Mouse (Mus musculus): Measurements from ENCODE around the gene Galr3. TPM values are rescaled to one million over a fixed set of nuclear protein-coding genes. Genes with fewer than 3 reads are reported as not detected.

Gene Galr3
- total and polyA plus RNA-seq, 3 experiments, result 2.6 to 4.5 TPM; not detected in 1

DNA sequence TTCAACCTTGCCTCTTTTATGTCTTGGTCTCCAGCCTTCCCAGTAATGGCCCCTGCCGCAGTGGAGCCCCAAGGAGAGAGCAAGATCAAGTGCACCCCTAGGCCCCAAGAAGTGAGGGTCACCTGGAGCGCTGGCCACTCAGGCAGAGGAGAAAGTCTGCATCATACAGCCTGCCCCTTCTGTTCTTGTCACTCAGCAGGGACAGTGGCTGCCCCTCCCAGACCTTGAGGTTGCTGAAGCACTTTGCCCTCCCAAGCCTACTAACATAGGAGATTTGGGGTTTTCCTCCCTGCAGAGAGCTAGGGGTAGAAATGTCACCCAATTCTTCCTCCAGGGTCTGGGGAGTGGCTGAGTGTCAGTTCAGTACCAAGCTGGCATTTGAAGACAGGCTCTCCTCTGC is 10.7 kb downstream of the Galr3 start:
- no peak overlapping the region for H3K27ac ChIP-seq (ENCODE audit: control insufficient read depth, low read depth, low read length)

DNA sequence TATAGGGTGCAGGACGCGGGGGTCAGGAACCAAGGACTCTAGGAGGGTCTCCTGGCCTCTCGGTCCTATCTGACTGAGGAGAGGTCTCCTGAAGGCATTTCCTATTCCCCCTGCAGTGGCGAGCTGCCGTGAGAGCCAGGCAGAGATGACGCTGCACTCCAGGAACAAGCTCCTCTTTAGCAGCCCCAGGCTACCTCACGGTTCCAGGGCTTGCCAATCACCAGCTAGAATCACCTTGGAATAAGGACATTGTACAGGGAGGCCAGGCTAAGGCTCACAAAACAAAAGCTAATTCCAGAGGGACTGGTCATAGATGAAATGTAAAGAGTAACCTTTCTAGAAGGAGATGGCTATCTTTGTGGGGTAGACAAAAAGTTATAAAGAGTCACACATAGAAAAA is 14.9 kb downstream of the Galr3 start:
- H3K79me2 ChIP-seq (ENCODE audit: control insufficient read depth, insufficient read depth, low read length, poor library complexity), result 0 out of 2 replicates have a peak, but pooled peaks cover 3% of the 10 kb centered on the region
- peaks cover 0 to 3% of the 10 kb centered on the region in 2 experiments; a peak in 1 of 4 replicates for H3K4me1 ChIP-seq (ENCODE audit: control insufficient read depth in 1 of 2, insufficient read depth in 2 of 2, low read length in 2 of 2)
- H3K9ac ChIP-seq (ENCODE audit: control insufficient read depth, low read depth, low read length, poor library complexity, severe bottlenecking), result no peak overlapping the region
- H3K9me3 ChIP-seq (replicated peaks; ENCODE audit: insufficient read depth, low read length), result no peaks in the 10 kb centered on the region
- no peak overlapping the region for H3K4me3 ChIP-seq (ENCODE audit: control insufficient read depth in 1 of 2, insufficient read depth in 1 of 2, low read depth in 2 of 2, low read length in 2 of 2)
- peaks cover 3 to 8% of the 10 kb centered on the region in 2 experiments; a peak in 3 of 4 replicates for H3K36me3 ChIP-seq (ENCODE audit: control insufficient read depth in 1 of 2, insufficient read depth in 2 of 2, low read length in 2 of 2)
- DNase-seq (ENCODE audit: low read depth, low spot score), result no peak
- H3K27ac ChIP-seq (ENCODE audit: control insufficient read depth, low read depth, low read length), result no peak overlapping the region
- TF ChIP-seq UBTF (IDR thresholded peaks at IDR 0.05; ENCODE audit: borderline replicate concordance, insufficient read depth, low read depth, low read length) (no peak), CHD1 (IDR thresholded peaks at IDR 0.05; ENCODE audit: low read depth, low read length) (no peak), JUND (IDR thresholded peaks at IDR 0.05; ENCODE audit: low read depth, low read length) (no peak), USF1 (IDR thresholded peaks at IDR 0.05; ENCODE audit: low read depth, low read length) (no peak)
- H3K27me3 ChIP-seq (ENCODE audit: control insufficient read depth in 1 of 2, insufficient read depth in 2 of 2, low read length in 2 of 2), result no peaks in the 10 kb centered on the region

More for the DNA sequence above, 10.7 kb downstream of the Galr3 start:
- no peak for TF ChIP-seq GATA1 (IDR thresholded peaks at IDR 0.05; ENCODE audit: low read depth, low read length)
- no peak for TF ChIP-seq MYC (IDR thresholded peaks at IDR 0.05; ENCODE audit: low read depth, low read length)
- TF ChIP-seq ZMIZ1 (IDR thresholded peaks at IDR 0.05; ENCODE audit: low read depth, low read length), result no peak
- no peak for TF ChIP-seq BHLHE40 (IDR thresholded peaks at IDR 0.05; ENCODE audit: borderline replicate concordance, low read depth, low read length)
- TF ChIP-seq POLR2AphosphoS5 (IDR thresholded peaks at IDR 0.05; ENCODE audit: borderline replicate concordance, low read depth, low read length), result no peak
- no peak for TF ChIP-seq HCFC1 (IDR thresholded peaks at IDR 0.05; ENCODE audit: low read depth, low read length)
- no peak for TF ChIP-seq CTCF (IDR thresholded peaks at IDR 0.05 in 2 of 3, conservative IDR thresholded peaks at IDR 0.05 in 1 of 3; ENCODE audit: control insufficient read depth in 1 of 3, insufficient read depth in 1 of 3, low read depth in 2 of 3, low read length in 3 of 3, poor library complexity in 1 of 3, severe bottlenecking in 1 of 3)
- no peak for TF ChIP-seq TBP (IDR thresholded peaks at IDR 0.05; ENCODE audit: low read depth, low read length)
- no peak for TF ChIP-seq NELFE (IDR thresholded peaks at IDR 0.05; ENCODE audit: low read depth, low read length)
- no peak for TF ChIP-seq GABPA (IDR thresholded peaks at IDR 0.05; ENCODE audit: low read depth, low read length)
- no peak for TF ChIP-seq JUND (IDR thresholded peaks at IDR 0.05; ENCODE audit: low read depth, low read length)
- TF ChIP-seq MYB (IDR thresholded peaks at IDR 0.05; ENCODE audit: low read depth, low read length), result no peak
- no peak for TF ChIP-seq CHD1 (IDR thresholded peaks at IDR 0.05; ENCODE audit: low read depth, low read length)
- TF ChIP-seq RAD21 (IDR thresholded peaks at IDR 0.05; ENCODE audit: low read depth, low read length), result no peak
- TF ChIP-seq MXI1 (IDR thresholded peaks at IDR 0.05; ENCODE audit: low read depth, low read length), result no peak
- TF ChIP-seq TCF12 (IDR thresholded peaks at IDR 0.05; ENCODE audit: low read depth, low read length), result no peak
- no peaks in the 10 kb centered on the region for H3K9me3 ChIP-seq (replicated peaks; ENCODE audit: insufficient read depth, low read length)
- DNase-seq (ENCODE audit: low read depth, low spot score), result no peak
- H3K9ac ChIP-seq (ENCODE audit: control insufficient read depth, low read depth, low read length, poor library complexity, severe bottlenecking), result no peak overlapping the region
- no peaks in the 10 kb centered on the region for H3K4me1 ChIP-seq (ENCODE audit: control insufficient read depth in 1 of 2, insufficient read depth in 2 of 2, low read length in 2 of 2)
- no peak overlapping the region for H3K4me3 ChIP-seq (ENCODE audit: control insufficient read depth in 1 of 2, insufficient read depth in 1 of 2, low read depth in 2 of 2, low read length in 2 of 2)
- no peaks in the 10 kb centered on the region for H3K27me3 ChIP-seq (ENCODE audit: control insufficient read depth in 1 of 2, insufficient read depth in 2 of 2, low read length in 2 of 2)
- H3K79me2 ChIP-seq (ENCODE audit: control insufficient read depth, insufficient read depth, low read length, poor library complexity), result no peaks in the 10 kb centered on the region
- H3K36me3 ChIP-seq (ENCODE audit: control insufficient read depth in 1 of 2, insufficient read depth in 2 of 2, low read length in 2 of 2), result peaks cover 0 to 3% of the 10 kb centered on the region in 2 experiments; a peak in 1 of 4 replicates
